Mouse (Mus musculus): ENCODE measurements around the gene Plekhb2. TPM values are rescaled to one million over a fixed set of nuclear protein-coding genes. Genes with fewer than 3 reads are reported as not detected.

The Plekhb2 gene
- total RNA-seq, 2 experiments from 2014 or later: 44.6 to 53.4 TPM

Other genes with a start within 250 kb of the Plekhb2 start
- 10 to 100 TPM; 20.5 to 30.7 TPM for gene Fam168b, start 6.9 kb upstream of the Plekhb2 start, total RNA-seq (2021)

Data from gastrocnemius, postnatal 36 days (tissue).